Mouse (Mus musculus): ENCODE measurements around the gene Shisa8.

DNA sequence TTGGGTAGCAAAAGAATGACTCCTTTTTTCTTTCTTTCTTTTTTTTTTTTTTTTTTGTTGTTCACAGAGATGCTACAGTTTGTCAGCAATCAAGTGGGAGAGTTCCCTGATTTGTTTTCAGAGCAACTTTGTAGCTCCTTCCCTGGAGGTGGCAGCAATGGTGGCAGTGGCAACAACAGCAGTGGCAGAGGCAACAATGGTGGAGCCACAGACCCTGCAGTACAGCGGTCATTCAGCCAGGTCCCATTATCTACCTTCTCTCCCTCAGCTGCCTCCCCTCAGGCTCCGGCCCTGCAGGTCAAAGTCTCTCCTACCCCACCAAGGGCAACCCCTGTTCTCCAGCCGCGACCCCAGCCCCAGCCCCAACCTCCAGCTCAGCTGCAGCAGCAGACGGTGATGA, 42.9 kb downstream of the Shisa8 start:
- no peak for TF ChIP-seq GATA1 (IDR thresholded peaks at IDR 0.05; ENCODE audit: low read length)
- TF ChIP-seq TAL1 (IDR thresholded peaks at IDR 0.05; ENCODE audit: low read length), result no peak

All from erythroblast, embryonic 14.5 days (primary cell).